Mouse (Mus musculus) hindbrain, embryonic 10.5 days (tissue): ENCODE data around the gene Sh2b2. TPM values are rescaled to one million over a fixed set of nuclear protein-coding genes. Genes with fewer than 3 reads are reported as not detected.

Experiments
- DNase-seq: peaks from one replicate; pipeline ENCODE4 v3.0.0-alpha.2; 2017; ENCODE audit warnings: low spot score
- H3K27ac ChIP-seq: fragments of 300-500 bp; sonication (generic); 2 replicates; pipeline ENCODE4 v1.5.1; 2016; ENCODE audit warnings: mild to moderate bottlenecking, moderate library complexity
- H3K27me3 ChIP-seq: fragments of 300-500 bp; sonication (generic); 2 replicates; pipeline ENCODE4 v1.6.1; 2016; ENCODE audit warnings: mild to moderate bottlenecking; ENCODE audit not compliant: poor library complexity, insufficient read depth, severe bottlenecking
- H3K36me3 ChIP-seq: fragments of 300-500 bp; sonication (generic); 2 replicates; pipeline ENCODE4 v1.6.1; 2016; ENCODE audit warnings: mild to moderate bottlenecking, moderate library complexity
- H3K4me1 ChIP-seq: fragments of 300-500 bp; sonication (generic); replicated peaks from 2 replicates; pipeline ENCODE4 v1.6.1; 2016; ENCODE audit warnings: mild to moderate bottlenecking
- H3K4me3 ChIP-seq: fragments of 300-500 bp; sonication (generic); 2 replicates; pipeline ENCODE4 v1.5.1; 2016; ENCODE audit warnings: mild to moderate bottlenecking, moderate library complexity
- H3K9me3 ChIP-seq: fragments of 300-500 bp; sonication (generic); 2 replicates; pipeline ENCODE4 v1.6.1; 2016; ENCODE audit warnings: mild to moderate bottlenecking, moderate library complexity
- WGBS: fragments of 180-500 bp; shearing (Covaris S2); methylation state at CpG from one replicate; pipeline ENCODE4 v1.1.7; 2016; 5-methylcytosine and 5-hydroxymethylcytosine counted together
- polyA plus RNA-seq: library from polyadenylated mRNA; unstranded; fragments of >200 nt; fragmentation: Nextera tagmentation; extraction: Ambion mirVana; gene quantifications from 2 replicates; pipeline ENCODE4 v1.2.1, GENCODE M21; 2016

The Sh2b2 gene
- polyA plus RNA-seq, 1 experiment from 2014 or later, result 17.3 TPM

DNA sequence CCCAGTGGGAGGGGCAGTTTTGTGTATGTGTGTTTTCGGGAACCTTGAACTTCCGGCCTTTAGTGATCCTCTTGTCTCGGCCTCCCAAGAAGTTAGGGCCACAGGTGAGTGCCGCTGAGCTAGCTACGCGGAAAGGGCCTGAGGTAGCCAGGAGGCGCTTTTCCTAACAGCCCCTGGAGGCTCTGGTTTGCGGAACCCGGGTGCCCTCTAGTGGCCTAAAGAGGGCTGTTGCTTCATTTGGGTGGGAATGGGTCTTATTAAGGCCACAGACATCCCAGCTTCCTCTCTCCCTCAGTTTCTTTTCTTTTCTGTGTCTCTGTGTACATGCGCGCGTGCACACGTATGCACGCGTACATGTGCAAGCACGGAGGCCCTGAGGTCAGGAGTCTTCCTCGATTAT lies 6.5 kb upstream of the Sh2b2 start:
- Histone ChIP-seq H3K27ac (no peak overlapping the region), H3K4me1 (peaks cover 4% of the 10 kb centered on the region; the same call in 1 of the 2 replicates), H3K36me3 (peaks cover 54% of the 10 kb centered on the region), H3K27me3 (no peaks in the 10 kb centered on the region), H3K9me3 (0 out of 2 replicates have a peak, but pooled peaks cover 2% of the 10 kb centered on the region), H3K4me3 (no peak overlapping the region)
- peak; percentile 82 for DNase-seq
- 14% methylated on average over 17 of the region's 17 CpGs for WGBS

DNA sequence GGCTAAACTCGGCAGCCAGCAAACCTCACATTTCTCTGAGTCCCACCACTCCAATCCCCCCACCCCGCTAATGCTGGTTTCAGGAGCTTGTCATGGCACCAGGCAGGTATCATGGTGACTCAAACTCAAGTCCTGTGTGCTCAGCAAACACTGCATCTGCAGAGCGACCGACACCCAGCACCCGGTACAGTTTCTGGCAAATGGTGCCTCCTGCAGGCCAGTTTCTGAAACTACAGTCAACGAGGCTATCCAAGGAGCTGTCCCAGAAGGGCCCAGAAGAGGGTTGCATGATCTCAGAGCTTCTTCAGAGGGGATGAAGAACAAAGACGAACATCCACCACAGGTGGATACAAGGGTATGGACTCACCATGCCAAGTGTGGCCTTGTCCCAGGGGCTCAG lies 4.6 kb upstream of the Sh2b2 start:
- H3K27me3 ChIP-seq, result no peaks in the 10 kb centered on the region
- peak; percentile 45 for DNase-seq
- 0 out of 2 replicates have a peak, but pooled peaks cover 2% of the 10 kb centered on the region for H3K9me3 ChIP-seq
- no peak overlapping the region for H3K27ac ChIP-seq
- WGBS, result 49% methylated on average over 7 of the region's 7 CpGs
- peaks cover 13% of the 10 kb centered on the region for H3K4me1 ChIP-seq
- no peak overlapping the region for H3K4me3 ChIP-seq
- peaks cover 39% of the 10 kb centered on the region for H3K36me3 ChIP-seq

DNA sequence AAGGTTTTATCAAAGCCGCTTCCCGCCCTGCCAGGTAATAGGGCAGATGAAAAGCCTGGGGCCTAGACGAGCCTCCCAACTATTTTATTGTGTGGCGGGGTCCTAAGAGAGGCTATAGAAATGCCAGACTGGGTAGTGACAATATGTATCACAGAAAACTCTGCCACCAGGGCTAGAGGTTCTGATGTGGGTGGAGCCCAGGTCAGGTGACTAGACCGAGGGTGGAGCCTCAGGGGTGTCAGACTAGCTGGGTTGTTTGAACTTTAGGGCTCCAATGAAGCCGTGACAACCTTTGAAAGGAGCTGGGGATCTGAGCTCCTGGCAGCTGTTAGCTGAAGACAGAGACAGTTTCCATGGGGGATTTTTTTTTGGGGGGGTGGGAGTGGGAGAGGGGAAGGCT lies 2.1 kb upstream of the Sh2b2 start:
- no peaks in the 10 kb centered on the region for H3K9me3 ChIP-seq
- H3K27me3 ChIP-seq, result no peaks in the 10 kb centered on the region
- no peak overlapping the region for H3K4me3 ChIP-seq
- H3K27ac ChIP-seq, result no peak overlapping the region
- 69% methylated on average over 6 of the region's 6 CpGs for WGBS
- H3K4me1 ChIP-seq, result peaks cover 36% of the 10 kb centered on the region
- H3K36me3 ChIP-seq, result peaks cover 26% of the 10 kb centered on the region
- DNase-seq, result no peak

GRCm38 (mm10) chr5:136245541-136246451 lies 560 bp downstream of the Sh2b2 start:
- Histone ChIP-seq H3K27ac (peak overlapping the region; percentile 92), H3K4me3 (peak overlapping the region; percentile 84), H3K4me1 (peaks cover 59% of the 10 kb centered on the region), H3K27me3 (no peaks in the 10 kb centered on the region), H3K9me3 (no peaks in the 10 kb centered on the region), H3K36me3 (peaks cover 12% of the 10 kb centered on the region)
- 8% methylated on average over 15 of the region's 15 CpGs for WGBS
- peak; percentile 48 for DNase-seq

GRCm38 (mm10) chr5:136244762-136245540 lies 1.4 kb downstream of the Sh2b2 start:
- H3K4me3 ChIP-seq, result peak overlapping the region; percentile 84
- H3K4me1 ChIP-seq, result peaks cover 67% of the 10 kb centered on the region
- under 1% methylated on average over 56 of the region's 57 CpGs for WGBS
- H3K9me3 ChIP-seq, result no peaks in the 10 kb centered on the region
- H3K27me3 ChIP-seq, result no peaks in the 10 kb centered on the region
- peak; percentile 89 for DNase-seq
- peak overlapping the region; percentile 92 for H3K27ac ChIP-seq
- peaks cover 6% of the 10 kb centered on the region for H3K36me3 ChIP-seq

- Histone ChIP-seq H3K27me3 (no peaks in the 10 kb centered on the region), H3K4me1 (peaks cover 66% of the 10 kb centered on the region), H3K4me3 (peak overlapping the region; percentile 84), H3K9me3 (no peaks in the 10 kb centered on the region), H3K36me3 (0 out of 2 replicates have a peak, but pooled peaks cover 3% of the 10 kb centered on the region), H3K27ac (peak overlapping the region; percentile 92)
- under 1% methylated on average over 67 of the region's 67 CpGs for WGBS
- peak; percentile 72 for DNase-seq
These were observed 2.2 kb downstream of the Sh2b2 start for GRCm38 (mm10) chr5:136243851-136244761.

- Histone ChIP-seq H3K4me3 (no peak overlapping the region), H3K4me1 (peaks cover 79% of the 10 kb centered on the region), H3K27ac (no peak overlapping the region), H3K36me3 (no peaks in the 10 kb centered on the region), H3K9me3 (no peaks in the 10 kb centered on the region), H3K27me3 (peaks cover 21% of the 10 kb centered on the region; the same call in 1 of the 2 replicates)
- 80% methylated on average over 6 of the region's 6 CpGs for WGBS
- DNase-seq, result no peak
These were observed 5.2 kb downstream of the Sh2b2 start for GRCm38 (mm10) chr5:136241161-136241560.

- DNase-seq, result no peak
- H3K4me1 ChIP-seq, result peaks cover 73% of the 10 kb centered on the region
- no peaks in the 10 kb centered on the region for H3K36me3 ChIP-seq
- H3K27ac ChIP-seq, result no peak overlapping the region
- WGBS, result 52% methylated on average over 1 of the region's 1 CpGs
- no peaks in the 10 kb centered on the region for H3K9me3 ChIP-seq
- H3K27me3 ChIP-seq, result peaks cover 21% of the 10 kb centered on the region; the same call in 1 of the 2 replicates
- H3K4me3 ChIP-seq, result no peak overlapping the region
These were observed 6.0 kb downstream of the Sh2b2 start for GRCm38 (mm10) chr5:136240381-136240780.

GRCm38 (mm10) chr5:136237607-136238006 lies 8.7 kb downstream of the Sh2b2 start:
- peaks cover 35% of the 10 kb centered on the region for H3K27me3 ChIP-seq
- H3K4me3 ChIP-seq, result peak overlapping the region; percentile 47
- 0 out of 2 replicates have a peak overlapping the region, but pooled peaks have one; percentile 5 for H3K27ac ChIP-seq
- no peaks in the 10 kb centered on the region for H3K9me3 ChIP-seq
- DNase-seq, result peak; percentile 33
- WGBS, result 1% methylated on average over 19 of the region's 19 CpGs
- peaks cover 66% of the 10 kb centered on the region for H3K4me1 ChIP-seq
- 0 out of 2 replicates have a peak, but pooled peaks cover 5% of the 10 kb centered on the region for H3K36me3 ChIP-seq

DNA sequence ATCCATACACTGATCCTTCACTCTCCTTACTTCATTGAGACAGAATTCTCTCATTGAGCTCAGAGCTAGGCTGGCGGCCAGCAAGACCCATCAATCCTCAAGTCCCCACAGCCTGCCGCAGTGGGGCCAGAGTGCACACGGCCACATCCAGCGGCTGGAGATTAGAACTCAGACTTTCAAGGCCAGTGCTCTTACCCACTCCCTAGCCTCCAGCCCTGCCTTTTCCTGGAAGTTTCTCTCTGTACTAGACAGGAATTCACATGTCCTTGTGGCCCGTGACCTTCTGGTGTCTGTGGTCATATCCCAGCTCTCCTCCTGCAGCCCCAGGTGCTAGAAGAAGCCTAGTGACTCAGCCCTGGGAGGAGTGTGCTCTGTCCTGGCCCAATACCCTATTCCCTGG lies 9.7 kb downstream of the Sh2b2 start:
- no peak for DNase-seq
- Histone ChIP-seq H3K36me3 (peaks cover 11% of the 10 kb centered on the region), H3K9me3 (no peaks in the 10 kb centered on the region), H3K4me3 (no peak overlapping the region), H3K27ac (no peak overlapping the region), H3K27me3 (peaks cover 45% of the 10 kb centered on the region), H3K4me1 (peaks cover 65% of the 10 kb centered on the region)
- WGBS, result 88% methylated on average over 5 of the region's 5 CpGs

GRCm38 (mm10) chr5:136230348-136231035 lies 15.9 kb downstream of the Sh2b2 start:
- WGBS, result 59% methylated on average over 4 of the region's 4 CpGs
- Histone ChIP-seq H3K4me1 (peaks cover 45% of the 10 kb centered on the region), H3K36me3 (peaks cover 67% of the 10 kb centered on the region), H3K4me3 (no peak overlapping the region), H3K27me3 (peaks cover 34% of the 10 kb centered on the region), H3K27ac (no peak overlapping the region), H3K9me3 (no peaks in the 10 kb centered on the region)
- DNase-seq, result peak; percentile 49
